Mouse (Mus musculus) ES-E14 (cell line): ENCODE measurements around the gene Srgap1. TPM values are rescaled to one million over a fixed set of nuclear protein-coding genes. Genes with fewer than 3 reads are reported as not detected.

ENCODE experiments used
- DNase-seq: peaks from one replicate; pipeline ENCODE4 v3.0.0-alpha.2; 2013; ENCODE audit warnings: low read depth, low spot score
- H3K27ac ChIP-seq: 2 replicates; pipeline ENCODE4 v1.5.1; 2012; ENCODE audit warnings: low read depth, mild to moderate bottlenecking, low read length, moderate library complexity, mixed read lengths; ENCODE audit not compliant: poor library complexity, insufficient read depth, severe bottlenecking
- H3K36me3 ChIP-seq: 2 replicates; pipeline ENCODE4 v1.6.1; 2012; ENCODE audit warnings: mild to moderate bottlenecking, low read length, moderate library complexity, mixed read lengths; ENCODE audit not compliant: control insufficient read depth, poor library complexity, insufficient read depth, severe bottlenecking
- H3K4me1 ChIP-seq, 2 experiments: fragments of 150-350 bp in 1 of 2; sonication (generic) in 1 of 2; 2 replicates each; pipeline ENCODE4 v1.6.1; 2012; ENCODE audit warnings: low read length in 2 of 2, mild to moderate bottlenecking in 1 of 2, mixed read lengths in 1 of 2; ENCODE audit not compliant: control insufficient read depth in 2 of 2, insufficient read depth in 2 of 2, poor library complexity in 1 of 2
- H3K4me3 ChIP-seq, 2 experiments: fragments of 150-350 bp in 1 of 2; sonication (generic) in 1 of 2; 2 replicates each; pipeline ENCODE4 v1.5.1; 2012; ENCODE audit warnings: low read length in 2 of 2, low read depth in 1 of 2, mild to moderate bottlenecking in 1 of 2, mixed read lengths in 1 of 2; ENCODE audit not compliant: insufficient read depth in 1 of 2, poor library complexity in 1 of 2, severe bottlenecking in 1 of 2
- H3K9ac ChIP-seq: 2 replicates; pipeline ENCODE4 v1.6.1; 2012; ENCODE audit warnings: low read depth, mild to moderate bottlenecking, low read length, mixed read lengths; ENCODE audit not compliant: poor library complexity, insufficient read depth, severe bottlenecking
- H3K9me3 ChIP-seq: fragments of 150-350 bp; sonication (generic); 2 replicates; pipeline ENCODE4 v1.6.1; 2012; ENCODE audit warnings: low read depth, mild to moderate bottlenecking, low read length; ENCODE audit not compliant: control insufficient read depth, insufficient read depth
- CHD2 ChIP-seq: IDR thresholded peaks from 2 replicates; pipeline ENCODE4 v1.6.1; 2014; ENCODE audit warnings: mild to moderate bottlenecking, low read depth, low read length, inconsistent platforms
- HCFC1 ChIP-seq: IDR thresholded peaks from 2 replicates; pipeline ENCODE4 v1.6.1; 2012; ENCODE audit warnings: low read length, inconsistent platforms, borderline replicate concordance; ENCODE audit not compliant: insufficient read depth
- MAFK ChIP-seq: IDR thresholded peaks from 2 replicates; pipeline ENCODE4 v1.6.1; 2014; ENCODE audit warnings: mild to moderate bottlenecking, low read depth, low read length, inconsistent platforms; ENCODE audit not compliant: insufficient read depth
- ZC3H11A ChIP-seq: IDR thresholded peaks from 2 replicates; pipeline ENCODE4 v1.6.1; 2012; ENCODE audit warnings: low read depth, mild to moderate bottlenecking, inconsistent platforms, low read length, borderline replicate concordance
- ZNF384 ChIP-seq: IDR thresholded peaks from 2 replicates; pipeline ENCODE4 v1.6.1; 2012; ENCODE audit warnings: low read depth, low read length, inconsistent platforms
- in situ Hi-C, 2 experiments: fragments of 600-800 bp; cut with MboI; formaldehyde crosslinking; loops; one replicate each; pipeline ENCODE4 v1.15.1; 2025; ENCODE audit warnings: low sequenced_read_pairs in 2 of 2, inconsistent platforms in 1 of 2; ENCODE audit not compliant: unreplicated experiment in 2 of 2
- total RNA-seq: library from RNA; depleted of rRNA; stranded (reverse); fragments of 300-350 nt; gene quantifications from 2 replicates; pipeline ENCODE4 v1.2.3, GENCODE M21; 2012

Srgap1 gene
- total RNA-seq, 1 experiment = 0.94 TPM

- Histone ChIP-seq H3K9ac (no peak overlapping the region), H3K27ac (no peak overlapping the region), H3K36me3 (no peaks in the 10 kb centered on the region), H3K4me1 (no peaks in the 10 kb centered on the region), H3K4me3 (no peak overlapping the region), H3K9me3 (no peaks in the 10 kb centered on the region)
- TF ChIP-seq MAFK = no peak
- TF ChIP-seq HCFC1 = no peak
- no peak for TF ChIP-seq ZNF384
- no peak for TF ChIP-seq ZC3H11A
- no peak for TF ChIP-seq CHD2
- in situ Hi-C loops = no loop called here
- no peak for DNase-seq
Measured at GRCm38 (mm10) chr10:121829800-121830303, 217.3 kb downstream of the Srgap1 start.

DNA sequence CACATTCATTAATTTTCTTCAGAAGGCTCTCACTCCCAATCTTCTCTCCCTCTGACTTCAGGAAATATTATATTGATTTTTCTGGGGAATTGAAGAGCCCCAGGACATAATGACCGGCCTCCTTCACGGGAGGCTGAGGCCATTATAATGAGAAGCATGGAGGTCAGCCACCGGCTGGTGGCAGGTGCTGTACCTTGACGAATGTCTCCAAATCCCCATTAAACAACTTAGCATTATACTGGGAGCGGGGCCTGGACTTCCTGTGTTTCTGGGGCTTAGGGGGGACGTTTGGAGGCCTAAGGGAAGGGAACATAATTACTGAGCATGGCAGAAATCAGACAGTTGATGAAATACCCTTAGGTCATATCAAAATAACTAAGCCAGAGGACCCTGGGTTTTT is 218.1 kb downstream of the Srgap1 start:
- Histone ChIP-seq H3K4me3 (no peak overlapping the region), H3K36me3 (no peaks in the 10 kb centered on the region), H3K9me3 (no peaks in the 10 kb centered on the region), H3K27ac (no peak overlapping the region), H3K4me1 (no peaks in the 10 kb centered on the region), H3K9ac (no peak overlapping the region)
- TF ChIP-seq ZNF384 (no peak), CHD2 (no peak), MAFK (no peak), ZC3H11A (no peak), HCFC1 (no peak)
- in situ Hi-C loops = no loop called here
- DNase-seq = no peak

DNA sequence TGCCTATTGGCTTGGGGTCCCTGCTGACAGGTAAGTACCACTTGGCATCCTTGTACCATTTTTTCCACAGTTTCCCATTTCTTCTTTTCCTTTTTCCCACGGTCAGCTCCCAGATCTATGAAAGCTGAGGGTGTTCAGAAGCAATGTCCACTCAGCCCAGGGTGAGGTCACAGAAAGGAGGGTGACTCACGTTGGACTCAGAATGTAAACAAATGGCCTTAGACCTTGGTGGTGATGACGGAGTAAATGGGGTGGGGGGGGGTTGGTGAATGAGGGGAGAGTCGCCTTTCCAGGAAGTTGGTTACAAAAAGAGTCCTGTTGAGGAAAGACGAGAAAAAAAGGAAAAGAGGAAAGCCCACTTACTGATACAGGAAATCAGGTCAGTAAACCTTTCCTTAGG is 224.4 kb downstream of the Srgap1 start:
- no peak overlapping the region for H3K9ac ChIP-seq
- no peaks in the 10 kb centered on the region for H3K36me3 ChIP-seq
- no peak for DNase-seq
- no peak overlapping the region for H3K4me3 ChIP-seq
- in situ Hi-C loops = no loop called here
- H3K27ac ChIP-seq = no peak overlapping the region
- TF ChIP-seq ZNF384 (no peak), CHD2 (no peak), HCFC1 (no peak), ZC3H11A (no peak), MAFK (no peak)
- no peaks in the 10 kb centered on the region for H3K4me1 ChIP-seq
- H3K9me3 ChIP-seq = no peaks in the 10 kb centered on the region

GRCm38 (mm10) chr10:121820846-121821245 is 226.3 kb downstream of the Srgap1 start:
- Histone ChIP-seq H3K9me3 (no peaks in the 10 kb centered on the region), H3K9ac (no peak overlapping the region), H3K27ac (no peak overlapping the region), H3K4me1 (no peaks in the 10 kb centered on the region), H3K36me3 (no peaks in the 10 kb centered on the region), H3K4me3 (no peak overlapping the region)
- DNase-seq = no peak
- no peak for TF ChIP-seq MAFK
- no peak for TF ChIP-seq HCFC1
- no peak for TF ChIP-seq ZC3H11A
- no peak for TF ChIP-seq ZNF384
- TF ChIP-seq CHD2 = no peak
- in situ Hi-C loops = no loop called here

- Histone ChIP-seq H3K27ac (no peak overlapping the region), H3K36me3 (no peaks in the 10 kb centered on the region), H3K4me1 (no peaks in the 10 kb centered on the region), H3K9ac (no peak overlapping the region), H3K4me3 (no peak overlapping the region), H3K9me3 (no peaks in the 10 kb centered on the region)
- in situ Hi-C loops = no loop called here
- TF ChIP-seq CHD2 (no peak), ZNF384 (no peak), MAFK (no peak), ZC3H11A (no peak), HCFC1 (no peak)
- no peak for DNase-seq
Measured at GRCm38 (mm10) chr10:121817983-121818382, 229.1 kb downstream of the Srgap1 start.
